Mouse (Mus musculus) lung, postnatal 36 days (tissue): ENCODE measurements around the gene Ppia.
"Not testable (repeated sequence)": the region's sequence is repeated elsewhere in the genome, so short reads cannot be mapped to it uniquely, and the experiment has no call there.

ENCODE experiments used
- DNase-seq: peaks from one replicate; pipeline ENCODE4 v3.0.0; 2022; ENCODE audit warnings: mixed read lengths

Gene Ppia

GRCm38 (mm10) chr11:6404699-6405566 lies 10.3 kb upstream of the Ppia start:
- peak; percentile 73 for DNase-seq

GRCm38 (mm10) chr11:6405591-6406081 lies 9.6 kb upstream of the Ppia start:
- DNase-seq: no peak

- peak; percentile 82 for DNase-seq
These were observed 8.7 kb upstream of the Ppia start for GRCm38 (mm10) chr11:6406251-6407161.

GRCm38 (mm10) chr11:6407162-6407621 lies 8.1 kb upstream of the Ppia start:
- no peak for DNase-seq

- DNase-seq: no peak
These were observed 5.1 kb upstream of the Ppia start for GRCm38 (mm10) chr11:6410050-6410602.

GRCm38 (mm10) chr11:6410755-6411154 lies 4.5 kb upstream of the Ppia start:
- not testable (repeated sequence) for DNase-seq

GRCm38 (mm10) chr11:6411684-6412083 lies 3.6 kb upstream of the Ppia start:
- peak; percentile 91 for DNase-seq

GRCm38 (mm10) chr11:6413264-6413663 lies 2.0 kb upstream of the Ppia start:
- DNase-seq: no peak

GRCm38 (mm10) chr11:6415551-6416404 lies 535 bp downstream of the Ppia start:
- peak; percentile 99 for DNase-seq

GRCm38 (mm10) chr11:6416405-6417034 lies 1.3 kb downstream of the Ppia start:
- peak; percentile 91 for DNase-seq

GRCm38 (mm10) chr11:6417069-6417468 lies 1.8 kb downstream of the Ppia start:
- no peak for DNase-seq

- no peak for DNase-seq
These were observed 2.2 kb downstream of the Ppia start for GRCm38 (mm10) chr11:6417490-6417889.

GRCm38 (mm10) chr11:6418751-6419150 lies 3.5 kb downstream of the Ppia start:
- no peak for DNase-seq

GRCm38 (mm10) chr11:6419156-6419555 lies 3.9 kb downstream of the Ppia start:
- DNase-seq: not testable (repeated sequence)

- DNase-seq: no peak
These were observed 5.0 kb downstream of the Ppia start for GRCm38 (mm10) chr11:6420283-6420703.

- no peak for DNase-seq
These were observed 5.6 kb downstream of the Ppia start for GRCm38 (mm10) chr11:6420722-6421350.

GRCm38 (mm10) chr11:6430186-6430585 lies 14.9 kb downstream of the Ppia start:
- no peak for DNase-seq

- peak; percentile 67 for DNase-seq
These were observed 21.2 kb downstream of the Ppia start for GRCm38 (mm10) chr11:6436442-6436841.

GRCm38 (mm10) chr11:6437667-6438066 lies 22.4 kb downstream of the Ppia start:
- no peak for DNase-seq

- no peak for DNase-seq
These were observed 24.9 kb downstream of the Ppia start for GRCm38 (mm10) chr11:6440171-6440570.

- DNase-seq: no peak
These were observed 27.3 kb downstream of the Ppia start for GRCm38 (mm10) chr11:6442566-6442965.
